Mouse (Mus musculus) lung, postnatal 0 days (tissue): ENCODE measurements around the gene Tns3. TPM values are rescaled to one million over a fixed set of nuclear protein-coding genes. Genes with fewer than 3 reads are reported as not detected.
A peak's percentile ranks its signal among the peaks of the same experiment; 100 is the strongest.

Experiments used
- ATAC-seq: fragments of 200-750 bp; cut with Nextera tagmentation; 2 replicates; pipeline ENCODE4 v1.8.0; 2017; ENCODE audit warnings: moderate library complexity
- DNase-seq: peaks from one replicate; pipeline ENCODE4 v3.0.0-alpha.2; 2016; ENCODE audit warnings: low spot score
- H3K27ac ChIP-seq: fragments of 300-500 bp; sonication (generic); 2 replicates; pipeline ENCODE4 v1.5.1; 2014; ENCODE audit warnings: antibody characterized with exemption, mild to moderate bottlenecking, low read length, mixed read lengths
- H3K27me3 ChIP-seq: fragments of 300-500 bp; sonication (generic); replicated peaks from 2 replicates; pipeline ENCODE4 v1.6.1; 2014; ENCODE audit warnings: low read length, mixed read lengths; ENCODE audit not compliant: insufficient read depth
- H3K36me3 ChIP-seq: fragments of 300-500 bp; sonication (generic); 2 replicates; pipeline ENCODE4 v1.6.1; 2014; ENCODE audit warnings: low read length, mixed read lengths; ENCODE audit not compliant: insufficient read depth
- H3K4me1 ChIP-seq: fragments of 300-500 bp; sonication (generic); 2 replicates; pipeline ENCODE4 v1.6.1; 2014; ENCODE audit warnings: antibody characterized with exemption, low read depth, low read length, mixed read lengths; ENCODE audit not compliant: insufficient read depth
- H3K4me2 ChIP-seq: fragments of 300-500 bp; sonication (generic); replicated peaks from 2 replicates; pipeline ENCODE4 v1.6.1; 2014; ENCODE audit warnings: low read depth, mild to moderate bottlenecking, low read length, moderate library complexity, mixed read lengths
- H3K4me3 ChIP-seq: fragments of 300-500 bp; sonication (generic); 2 replicates; pipeline ENCODE4 v1.5.1; 2014; ENCODE audit warnings: low read depth, low read length
- H3K9ac ChIP-seq: fragments of 300-500 bp; sonication (generic); replicated peaks from 2 replicates; pipeline ENCODE4 v1.6.1; 2014; ENCODE audit warnings: low read depth, mild to moderate bottlenecking
- H3K9me3 ChIP-seq: fragments of 300-500 bp; sonication (generic); 2 replicates; pipeline ENCODE4 v1.6.1; 2016; ENCODE audit warnings: low read length, mixed read lengths
- CTCF ChIP-seq: IDR thresholded peaks from 2 replicates; pipeline ENCODE4 v1.5.1; 2016; ENCODE audit warnings: antibody characterized with exemption, mild to moderate bottlenecking
- EP300 ChIP-seq: IDR thresholded peaks from 2 replicates; pipeline ENCODE4 v1.6.1; 2016; ENCODE audit warnings: antibody characterized with exemption, mild to moderate bottlenecking, control low read depth
- WGBS: fragments of 180-500 bp; shearing (Covaris S2); extraction: QIAGEN DNeasy Blood & Tissue Kit; methylation state at CpG from one replicate; pipeline ENCODE4 v1.1.7; 2014; 5-methylcytosine and 5-hydroxymethylcytosine counted together
- polyA plus RNA-seq: library from polyadenylated mRNA; unstranded; fragments of >200 nt; fragmentation: Nextera tagmentation; extraction: Ambion mirVana; gene quantifications from 2 replicates; pipeline ENCODE4 v1.2.1, GENCODE M21; 2015

Gene Tns3
- polyA plus RNA-seq, 1 experiment from 2014 or later = 34.9 TPM

- ATAC-seq = no peak
- Histone ChIP-seq H3K36me3 (no peaks in the 10 kb centered on the region), H3K4me1 (peaks cover 5% of the 10 kb centered on the region; the same call in 1 of the 2 replicates), H3K9me3 (no peaks in the 10 kb centered on the region), H3K27me3 (no peaks in the 10 kb centered on the region), H3K9ac (no peak overlapping the region), H3K4me3 (no peak overlapping the region), H3K4me2 (no peak overlapping the region), H3K27ac (no peak overlapping the region)
- 48% methylated on average over 10 of the region's 10 CpGs for WGBS
- DNase-seq = no peak
- no peak for TF ChIP-seq CTCF
- TF ChIP-seq EP300 = no peak
Observed at GRCm38 (mm10) chr11:8618301-8618700, 46.0 kb downstream of the Tns3 start.

GRCm38 (mm10) chr11:8615436-8615835 lies 48.9 kb downstream of the Tns3 start:
- Histone ChIP-seq H3K4me2 (no peak overlapping the region), H3K9ac (no peak overlapping the region), H3K27me3 (no peaks in the 10 kb centered on the region), H3K4me1 (peaks cover 5% of the 10 kb centered on the region; the same call in 1 of the 2 replicates), H3K9me3 (no peaks in the 10 kb centered on the region), H3K36me3 (no peaks in the 10 kb centered on the region), H3K27ac (no peak overlapping the region), H3K4me3 (no peak overlapping the region)
- no peak for TF ChIP-seq CTCF
- TF ChIP-seq EP300 = no peak
- no peak for DNase-seq
- no peak for ATAC-seq
- WGBS = 26% methylated on average over 12 of the region's 12 CpGs

DNA sequence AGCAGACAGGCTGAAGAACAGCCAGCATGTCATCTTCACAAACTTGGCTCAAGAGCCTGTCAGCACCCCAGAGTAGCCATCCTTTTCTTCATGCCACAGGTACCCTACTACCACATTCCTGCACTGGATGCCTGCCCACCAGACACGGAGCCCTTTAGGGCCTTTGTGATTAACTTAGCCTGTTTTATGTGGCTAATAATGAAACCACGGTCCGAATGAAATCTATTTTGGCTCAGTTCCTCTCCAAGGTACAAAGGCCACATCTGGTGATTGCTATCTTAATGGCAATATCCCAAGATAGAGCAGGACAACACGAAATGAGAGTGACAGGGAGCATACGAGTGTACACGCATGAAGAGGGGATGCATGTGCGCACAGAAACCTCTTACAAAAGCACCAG lies 53.9 kb downstream of the Tns3 start:
- Histone ChIP-seq H3K27ac (no peak overlapping the region), H3K4me3 (no peak overlapping the region), H3K4me1 (peaks cover 6% of the 10 kb centered on the region; the same call in 1 of the 2 replicates), H3K27me3 (no peaks in the 10 kb centered on the region), H3K4me2 (no peak overlapping the region), H3K9ac (no peak overlapping the region), H3K36me3 (no peaks in the 10 kb centered on the region), H3K9me3 (no peaks in the 10 kb centered on the region)
- ATAC-seq = no peak
- TF ChIP-seq EP300 (no peak), CTCF (no peak)
- WGBS = 67% methylated on average over 7 of the region's 7 CpGs
- no peak for DNase-seq

- Histone ChIP-seq H3K36me3 (0 out of 2 replicates have a peak, but pooled peaks cover under 1% of the 10 kb centered on the region), H3K27ac (no peak overlapping the region), H3K27me3 (no peaks in the 10 kb centered on the region)
Observed at GRCm38 (mm10) chr11:8609873-8610272, 54.5 kb downstream of the Tns3 start.

DNA sequence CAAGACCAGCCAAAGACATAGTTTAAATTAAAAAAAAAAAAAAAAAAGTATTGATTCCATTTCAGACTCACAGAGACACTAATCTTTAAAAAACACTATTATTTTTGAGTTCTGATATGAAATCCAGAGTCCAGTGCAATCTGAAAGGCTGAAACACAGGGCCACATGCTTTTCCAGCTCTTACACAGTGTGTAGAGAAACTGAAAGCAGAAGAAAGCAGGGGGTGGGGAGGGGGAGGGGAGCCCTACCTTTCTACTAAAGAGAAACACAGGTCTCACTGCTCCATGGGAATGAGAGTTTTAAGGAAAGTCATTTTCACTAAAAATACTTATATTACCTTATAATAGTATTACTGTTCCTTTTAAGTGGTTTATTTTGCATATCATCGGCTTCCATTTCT lies 57.2 kb downstream of the Tns3 start:
- no peak for TF ChIP-seq EP300
- TF ChIP-seq CTCF = no peak

More at GRCm38 (mm10) chr11:8609873-8610272, 54.5 kb downstream of the Tns3 start:
- TF ChIP-seq CTCF (no peak), EP300 (no peak)
- H3K9me3 ChIP-seq = no peaks in the 10 kb centered on the region
- H3K4me1 ChIP-seq = 0 out of 2 replicates have a peak, but pooled peaks cover 3% of the 10 kb centered on the region
- peak; percentile 38 for DNase-seq
- WGBS = 63% methylated on average over 12 of the region's 12 CpGs
- ATAC-seq = no peak; the same call in 1 of the 2 replicates
- no peak overlapping the region for H3K4me2 ChIP-seq
- H3K4me3 ChIP-seq = no peak overlapping the region
- H3K9ac ChIP-seq = no peak overlapping the region

GRCm38 (mm10) chr11:8604789-8605569 lies 59.4 kb downstream of the Tns3 start:
- H3K9me3 ChIP-seq = no peaks in the 10 kb centered on the region
- H3K27ac ChIP-seq = no peak overlapping the region
- ATAC-seq = no peak
- H3K9ac ChIP-seq = no peak overlapping the region
- DNase-seq = no peak
- H3K4me1 ChIP-seq = peaks cover 3% of the 10 kb centered on the region; the same call in 1 of the 2 replicates
- H3K36me3 ChIP-seq = 0 out of 2 replicates have a peak, but pooled peaks cover 4% of the 10 kb centered on the region
- H3K27me3 ChIP-seq = no peaks in the 10 kb centered on the region
- 85% methylated on average over 10 of the region's 10 CpGs for WGBS
- TF ChIP-seq CTCF (no peak), EP300 (no peak)
- no peak overlapping the region for H3K4me2 ChIP-seq
- no peak overlapping the region for H3K4me3 ChIP-seq

More for the DNA sequence above, 57.2 kb downstream of the Tns3 start:
- Histone ChIP-seq H3K4me1 (0 out of 2 replicates have a peak, but pooled peaks cover 3% of the 10 kb centered on the region), H3K4me3 (no peak overlapping the region), H3K27me3 (no peaks in the 10 kb centered on the region), H3K9ac (no peak overlapping the region), H3K36me3 (0 out of 2 replicates have a peak, but pooled peaks cover 4% of the 10 kb centered on the region), H3K4me2 (no peak overlapping the region), H3K9me3 (no peaks in the 10 kb centered on the region), H3K27ac (no peak overlapping the region)
- WGBS = 100% methylated on average over 1 of the region's 1 CpGs
- ATAC-seq = no peak
- no peak for DNase-seq
